Mouse (Mus musculus) ES-Bruce4 (cell line): ENCODE measurements around the gene Ascl5.

Source experiments
- CTCF ChIP-seq: IDR thresholded peaks from one replicate; pipeline ENCODE4 v1.8.1; 2011; ENCODE audit warnings: low read depth, low read length
- EP300 ChIP-seq: IDR thresholded peaks from 2 replicates; pipeline ENCODE4 v1.6.1; 2011; ENCODE audit warnings: low read depth, low read length; ENCODE audit not compliant: insufficient read depth

DNA sequence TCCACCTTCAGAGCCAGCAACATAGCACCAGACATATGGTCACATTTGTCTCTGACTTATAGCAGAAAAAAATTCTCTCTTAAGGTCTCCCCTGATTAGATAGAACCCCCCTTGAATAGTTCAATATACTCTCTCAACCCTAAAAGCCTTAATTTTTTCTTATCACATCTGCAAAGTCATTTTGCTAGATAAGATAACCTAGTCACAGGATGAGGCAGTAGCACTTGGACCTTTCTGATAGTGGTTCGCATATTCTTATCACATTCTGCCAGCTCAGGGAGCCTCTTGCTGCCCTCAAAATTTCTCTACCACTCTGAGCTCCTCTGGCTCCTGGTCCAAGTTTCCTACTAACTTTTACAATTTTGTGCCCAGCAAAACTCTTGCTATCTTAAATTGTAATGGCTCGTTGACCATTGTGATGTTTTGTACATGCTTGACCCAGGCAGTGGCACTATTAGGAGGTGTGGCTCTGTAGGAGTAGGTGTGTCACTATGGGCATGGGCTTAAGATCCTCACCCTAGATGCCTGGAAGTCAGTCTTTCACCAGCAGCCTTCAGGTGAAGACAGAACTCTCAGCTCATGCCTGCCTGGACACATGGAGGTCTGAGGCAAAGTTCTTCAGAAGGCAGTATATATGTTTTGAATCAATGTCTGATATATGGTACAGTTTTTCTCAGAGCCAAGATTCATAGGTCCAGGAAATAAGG lies 35.7 kb upstream of the Ascl5 start:
- TF ChIP-seq EP300: no peak
- no peak for TF ChIP-seq CTCF
